ENCODE assay signal across 12 mouse cellular contexts in the genomic region with DNA sequence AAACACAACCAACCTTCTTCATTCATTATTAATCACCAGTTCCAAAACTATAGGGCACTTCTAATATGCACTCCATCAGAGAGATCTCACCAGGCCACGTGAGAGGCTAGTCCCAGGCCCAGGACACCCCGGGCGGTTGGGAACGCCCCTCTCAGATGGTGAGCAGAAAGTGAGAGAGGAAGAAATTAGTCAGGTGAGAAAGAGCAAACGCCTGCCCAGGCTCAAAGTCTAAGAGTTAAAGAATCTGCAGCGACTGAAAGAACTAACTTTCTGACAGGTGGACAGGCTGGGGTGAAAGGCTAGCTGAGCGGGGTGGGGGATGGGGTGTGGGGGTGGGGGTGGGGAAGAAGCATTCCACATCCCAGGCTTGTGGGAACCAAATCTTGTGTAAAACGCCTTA.
DNase-seq lines count a peak whose midpoint lies in the region; ATAC-seq and TF ChIP-seq lines count a peak whose summit lies in the region.
"Had no signal": no experiment of that assay in that cellular context is flagged by ENCODE, and none has a peak within 500 bp of the region (broad histone marks: within the 10 kb centered on the region; RNA-seq: fewer than 3 reads in every experiment).

No protein-coding gene starts in this region.

- peaks cover 11% of the 10 kb centered on the region; the same call in 1 of the 2 replicates for H3K36me3 ChIP-seq in heart, embryonic 12.5 days
- peaks cover 0 to 5% of the 10 kb centered on the region in 2 experiments; a peak in 2 of 4 replicates for H3K36me3 ChIP-seq in MEL (ENCODE audit: control insufficient read depth in 1 of 2, insufficient read depth in 2 of 2, low read length in 2 of 2)
- H3K36me3 ChIP-seq in liver, embryonic 12.5 days: no peaks in the 10 kb centered on the region
- H3K36me3 ChIP-seq in hindbrain, embryonic 12.5 days: 0 out of 2 replicates have a peak, but pooled peaks cover 4% of the 10 kb centered on the region
- H3K36me3 ChIP-seq in thymus, adult 2 months (ENCODE audit: control insufficient read depth, insufficient read depth, low read length): no peaks in the 10 kb centered on the region

- H3K4me3 ChIP-seq in heart, embryonic 12.5 days: no peak overlapping the region
- H3K4me3 ChIP-seq in MEL (ENCODE audit: control insufficient read depth in 1 of 2, insufficient read depth in 1 of 2, low read depth in 2 of 2, low read length in 2 of 2): peak overlapping the region; percentile 76 to 91; a peak in 2 of 4 replicates
- H3K4me3 ChIP-seq in liver, embryonic 12.5 days: peak overlapping the region; percentile 51
- H3K4me3 ChIP-seq in hindbrain, embryonic 12.5 days: no peak overlapping the region
- no peak overlapping the region for H3K4me3 ChIP-seq in thymus, adult 2 months (ENCODE audit: control insufficient read depth, insufficient read depth, low read length)

- no peak for TF ChIP-seq POLR2A in MEL (IDR thresholded peaks at IDR 0.05; ENCODE audit: control insufficient read depth in 1 of 2, insufficient read depth in 1 of 2, low read depth in 1 of 2, low read length in 2 of 2, poor library complexity in 1 of 2)
- no peak for TF ChIP-seq POLR2A in thymus, adult 2 months (IDR thresholded peaks at IDR 0.05; ENCODE audit: control insufficient read depth, extremely low read depth, insufficient read depth, low read length, poor library complexity)

- 12% methylated on average over 8 of the region's 8 CpGs for WGBS in heart, embryonic 12.5 days
- WGBS in liver, embryonic 12.5 days (ENCODE audit: insufficient replicate concordance): 26% methylated on average over 8 of the region's 8 CpGs
- WGBS in hindbrain, embryonic 12.5 days: 15% methylated on average over 8 of the region's 8 CpGs
- 55% methylated on average over 8 of the region's 8 CpGs for WGBS in thymus, adult 2 months

- no peak overlapping the region for H3K27ac ChIP-seq in heart, embryonic 12.5 days (ENCODE audit: poor library complexity, severe bottlenecking)
- H3K27ac ChIP-seq in MEL (ENCODE audit: control insufficient read depth, low read depth, low read length): no peak overlapping the region
- H3K27ac ChIP-seq in liver, embryonic 12.5 days: peak overlapping the region; percentile 81
- H3K27ac ChIP-seq in hindbrain, embryonic 12.5 days: no peak overlapping the region
- H3K27ac ChIP-seq in thymus, adult 2 months (ENCODE audit: control insufficient read depth, insufficient read depth, low read length): no peak overlapping the region
- H3K27ac ChIP-seq: macrophage had no signal

- TF ChIP-seq RAD21 in MEL (IDR thresholded peaks at IDR 0.05; ENCODE audit: low read depth, low read length): no peak

- no peak for ATAC-seq in heart, embryonic 12.5 days (ENCODE audit: insufficient number of reproducible peaks, low FRiP score)
- ATAC-seq in liver, embryonic 12.5 days: no peak
- no peak for ATAC-seq in hindbrain, embryonic 12.5 days (ENCODE audit: low FRiP score)
- ATAC-seq: CD4-positive, CD25-positive, alpha-beta regulatory T cell, adult 4 months had no signal

- no peak overlapping the region for H3K9ac ChIP-seq in heart, embryonic 12.5 days
- no peak overlapping the region for H3K9ac ChIP-seq in MEL (ENCODE audit: control insufficient read depth, low read depth, low read length, poor library complexity, severe bottlenecking)
- peak overlapping the region; percentile 65 for H3K9ac ChIP-seq in liver, embryonic 12.5 days
- H3K9ac ChIP-seq in hindbrain, embryonic 12.5 days: no peak overlapping the region

- H3K79me2 ChIP-seq in MEL (ENCODE audit: control insufficient read depth, insufficient read depth, low read length, poor library complexity): no peaks in the 10 kb centered on the region

- H3K4me2 ChIP-seq in heart, embryonic 12.5 days: peak overlapping the region; percentile 75
- peak overlapping the region; percentile 78 for H3K4me2 ChIP-seq in liver, embryonic 12.5 days
- no peak overlapping the region for H3K4me2 ChIP-seq in hindbrain, embryonic 12.5 days (replicated peaks)

- no peak for DNase-seq in heart, postnatal 4 days
- peak; percentile 29 for DNase-seq in MEL (ENCODE audit: low read depth, low spot score)
- peak; percentile 92 for DNase-seq in kidney, adult 9 months
- no peak for DNase-seq in thymus, adult 2 months
- no peak for DNase-seq in gastrocnemius, adult 8-10 months (ENCODE audit: low spot score in 2 of 2)
- DNase-seq: layer of hippocampus, adult 9-11 months; thymus, postnatal 36 days had no signal

- H3K9me3 ChIP-seq in heart, embryonic 12.5 days (replicated peaks): no peaks in the 10 kb centered on the region
- no peaks in the 10 kb centered on the region for H3K9me3 ChIP-seq in MEL (replicated peaks; ENCODE audit: insufficient read depth, low read length)
- H3K9me3 ChIP-seq in liver, embryonic 12.5 days (replicated peaks): no peaks in the 10 kb centered on the region
- H3K9me3 ChIP-seq in hindbrain, embryonic 12.5 days (replicated peaks): no peaks in the 10 kb centered on the region

- H3K27me3 ChIP-seq in heart, embryonic 12.5 days (replicated peaks): no peaks in the 10 kb centered on the region
- peaks cover 0 to 7% of the 10 kb centered on the region in 2 experiments; a peak in 3 of 4 replicates for H3K27me3 ChIP-seq in MEL (ENCODE audit: control insufficient read depth in 1 of 2, insufficient read depth in 2 of 2, low read length in 2 of 2)
- H3K27me3 ChIP-seq in liver, embryonic 12.5 days (replicated peaks): peaks cover 36% of the 10 kb centered on the region
- no peaks in the 10 kb centered on the region for H3K27me3 ChIP-seq in hindbrain, embryonic 12.5 days
- H3K27me3 ChIP-seq in thymus, adult 2 months (ENCODE audit: control insufficient read depth, insufficient read depth, low read length): no peaks in the 10 kb centered on the region

- H3K4me1 ChIP-seq in heart, embryonic 12.5 days (replicated peaks): peaks cover 44% of the 10 kb centered on the region
- H3K4me1 ChIP-seq in MEL (ENCODE audit: control insufficient read depth in 1 of 2, insufficient read depth in 2 of 2, low read length in 2 of 2): peaks cover 7 to 8% of the 10 kb centered on the region in 2 experiments
- H3K4me1 ChIP-seq in liver, embryonic 12.5 days: peaks cover 43% of the 10 kb centered on the region
- H3K4me1 ChIP-seq in hindbrain, embryonic 12.5 days: peaks cover 36% of the 10 kb centered on the region
- H3K4me1 ChIP-seq in thymus, adult 2 months (replicated peaks; ENCODE audit: control insufficient read depth, insufficient read depth, low read length): no peaks in the 10 kb centered on the region

- TF ChIP-seq EP300 in MEL (IDR thresholded peaks at IDR 0.05; ENCODE audit: low read depth in 1 of 2, low read length in 2 of 2): no peak

- no peak for TF ChIP-seq CTCF in MEL (IDR thresholded peaks at IDR 0.05 in 2 of 3, conservative IDR thresholded peaks at IDR 0.05 in 1 of 3; ENCODE audit: control insufficient read depth in 1 of 3, insufficient read depth in 1 of 3, low read depth in 2 of 3, low read length in 3 of 3, poor library complexity in 1 of 3, severe bottlenecking in 1 of 3)
- no peak for TF ChIP-seq CTCF in thymus, adult 2 months (IDR thresholded peaks at IDR 0.05; ENCODE audit: borderline replicate concordance, control insufficient read depth, extremely low read depth, insufficient read depth, low read length, poor library complexity)

TF ChIP-seq in MEL, 35 proteins besides CTCF, POLR2A, EP300 and RAD21:
- TF ChIP-seq MXI1 (IDR thresholded peaks at IDR 0.05; ENCODE audit: low read depth, low read length): 0 out of 2 replicates have a peak, but pooled peaks have one; percentile 38
- no peak for TF ChIP-seq SMC3 (IDR thresholded peaks at IDR 0.05; ENCODE audit: low read depth, low read length)
- TF ChIP-seq MYC (IDR thresholded peaks at IDR 0.05; ENCODE audit: low read depth, low read length): no peak
- no peak for TF ChIP-seq ZKSCAN1 (IDR thresholded peaks at IDR 0.05; ENCODE audit: low read depth, low read length)
- TF ChIP-seq UBTF (IDR thresholded peaks at IDR 0.05; ENCODE audit: borderline replicate concordance, insufficient read depth, low read depth, low read length): no peak
- peak; percentile 48; the same call in 1 of the 2 replicates for TF ChIP-seq USF1 (IDR thresholded peaks at IDR 0.05; ENCODE audit: low read depth, low read length)
- no peak for TF ChIP-seq MEF2A (IDR thresholded peaks at IDR 0.05; ENCODE audit: extremely low read depth, insufficient replicate concordance, low read depth, low read length, poor library complexity, severe bottlenecking)
- TF ChIP-seq ZNF384 (IDR thresholded peaks at IDR 0.05; ENCODE audit: low read depth, low read length): no peak
- no peak for TF ChIP-seq JUND (IDR thresholded peaks at IDR 0.05; ENCODE audit: low read depth, low read length)
- TF ChIP-seq ZC3H11A (IDR thresholded peaks at IDR 0.05; ENCODE audit: low read depth, low read length): no peak

Comparison
In these comparisons a context has a peak if more than half of its experiments do, and no peak if none do; other contexts are left out.
1. H3K4me3 ChIP-seq: peak in MEL (2 of 2) and liver, embryonic 12.5 days (single experiment); none in heart, embryonic 12.5 days (single experiment), hindbrain, embryonic 12.5 days (single experiment) and thymus, adult 2 months (single experiment).
2. DNase-seq: peak in MEL (single experiment) and kidney, adult 9 months (single experiment); none in heart, postnatal 4 days (single experiment), thymus, adult 2 months (single experiment) and gastrocnemius, adult 8-10 months (0 of 2).